Mouse (Mus musculus) thymus, adult 2 months (tissue): ENCODE data around the gene Rnf157.

Experiments
- CTCF ChIP-seq: fragments of 200-500 bp; IDR thresholded peaks from 2 replicates; pipeline ENCODE4 v1.5.1; 2012; ENCODE audit warnings: mild to moderate bottlenecking, control low read depth, low read length, moderate library complexity, borderline replicate concordance; ENCODE audit not compliant: control insufficient read depth, poor library complexity, insufficient read depth; ENCODE audit errors: extremely low read depth
- POLR2A ChIP-seq: fragments of 200-500 bp; IDR thresholded peaks from 2 replicates; pipeline ENCODE4 v1.6.1; 2012; ENCODE audit warnings: mild to moderate bottlenecking, low read length, control low read depth, moderate library complexity; ENCODE audit not compliant: control insufficient read depth, poor library complexity, insufficient read depth; ENCODE audit errors: extremely low read depth

DNA sequence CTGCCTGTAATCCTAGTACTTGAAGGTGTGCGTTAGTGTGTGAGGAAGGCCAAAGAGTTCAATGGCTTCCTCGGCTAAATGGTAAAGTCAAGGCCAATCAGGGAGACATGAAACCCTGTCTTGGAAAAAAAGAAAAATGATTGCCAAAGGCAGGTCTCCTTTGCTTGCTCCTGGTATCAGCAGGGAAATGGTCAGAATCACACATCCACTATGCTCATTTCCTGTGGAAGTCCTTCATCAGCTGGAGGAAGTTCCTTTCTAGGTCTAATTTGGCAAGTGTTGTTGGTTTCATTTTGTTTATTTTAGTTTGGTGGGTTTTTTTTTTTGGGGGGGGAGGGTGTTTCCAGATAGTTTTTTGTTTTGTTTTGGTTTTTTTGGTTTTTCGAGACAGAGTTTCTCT, 3.8 kb downstream of the Rnf157 start:
- TF ChIP-seq CTCF = no peak
- TF ChIP-seq POLR2A = no peak
